Mouse (Mus musculus) olfactory bulb, adult 2 months (tissue): ENCODE data around the gene Ttc28.

Experiments
- CTCF ChIP-seq: fragments of 200-500 bp; IDR thresholded peaks from 2 replicates; pipeline ENCODE4 v1.5.1; 2012; ENCODE audit warnings: low read depth, mild to moderate bottlenecking, low read length, moderate library complexity; ENCODE audit not compliant: insufficient read depth
- POLR2A ChIP-seq: fragments of 200-500 bp; IDR thresholded peaks from 2 replicates; pipeline ENCODE4 v1.6.1; 2012; ENCODE audit warnings: mild to moderate bottlenecking, low read depth, low read length, moderate library complexity; ENCODE audit not compliant: insufficient read depth

DNA sequence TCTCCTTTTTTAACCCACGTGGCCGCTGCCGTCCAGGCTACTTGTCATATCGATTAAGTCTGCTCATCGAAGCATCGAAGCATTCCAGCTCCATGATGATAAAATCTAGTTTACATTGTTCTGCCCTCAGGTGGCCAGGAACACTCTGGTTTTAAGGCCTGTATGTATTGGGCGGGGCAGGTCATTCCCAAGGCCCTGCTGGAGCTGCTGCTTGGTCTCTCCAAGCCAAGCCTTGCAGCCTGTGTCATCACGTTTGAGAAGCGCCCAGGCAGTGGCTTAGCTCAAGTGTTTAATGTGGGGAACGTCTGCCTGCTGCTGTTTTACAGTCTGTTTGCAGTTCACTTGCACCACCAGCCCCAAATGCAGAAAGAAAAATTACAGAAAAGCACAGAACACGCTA is 132.5 kb downstream of the Ttc28 start:
- no peak for TF ChIP-seq POLR2A
- TF ChIP-seq CTCF: no peak
